Mouse (Mus musculus): ENCODE results near the gene Galnt2.

The Galnt2 gene

DNA sequence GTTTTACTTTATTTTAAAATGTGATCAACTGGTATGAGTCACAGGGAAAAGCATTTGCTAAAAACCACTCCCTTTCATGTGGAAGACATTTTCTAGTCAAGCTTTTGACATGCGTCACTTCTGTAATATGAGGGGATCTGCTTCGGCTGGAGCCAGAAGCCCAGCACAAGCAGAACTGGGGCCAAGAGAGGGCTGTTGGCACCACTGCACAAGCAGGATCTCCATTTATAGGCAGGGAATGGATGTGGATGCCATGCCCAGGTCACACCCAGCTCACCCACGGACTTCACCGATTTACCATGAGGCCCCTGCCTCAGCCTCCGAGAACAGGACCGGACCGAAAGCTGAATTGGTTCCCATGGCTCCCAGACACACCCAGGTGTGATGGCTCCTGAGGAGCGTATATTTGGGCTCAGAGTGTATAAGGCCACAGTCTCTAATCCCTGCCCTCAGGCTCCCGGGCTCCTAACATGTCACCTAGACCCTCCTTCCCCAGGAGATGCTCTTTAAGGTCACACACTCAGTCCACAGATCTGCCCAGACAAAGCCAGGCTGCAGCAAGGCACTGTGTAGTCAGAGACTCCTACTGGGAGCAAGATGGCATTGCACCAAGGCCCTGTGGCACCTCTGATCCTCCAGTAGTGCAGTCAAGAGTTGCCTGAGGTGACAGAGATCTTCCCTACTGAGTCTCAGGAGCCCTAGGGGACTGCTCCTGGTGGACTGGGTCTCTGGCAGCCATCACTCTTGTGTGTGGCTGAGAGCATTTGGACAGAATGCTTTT, 59.9 kb downstream of the Galnt2 start:
- DNase-seq (ENCODE audit: low read depth, low spot score): no peak

DNA sequence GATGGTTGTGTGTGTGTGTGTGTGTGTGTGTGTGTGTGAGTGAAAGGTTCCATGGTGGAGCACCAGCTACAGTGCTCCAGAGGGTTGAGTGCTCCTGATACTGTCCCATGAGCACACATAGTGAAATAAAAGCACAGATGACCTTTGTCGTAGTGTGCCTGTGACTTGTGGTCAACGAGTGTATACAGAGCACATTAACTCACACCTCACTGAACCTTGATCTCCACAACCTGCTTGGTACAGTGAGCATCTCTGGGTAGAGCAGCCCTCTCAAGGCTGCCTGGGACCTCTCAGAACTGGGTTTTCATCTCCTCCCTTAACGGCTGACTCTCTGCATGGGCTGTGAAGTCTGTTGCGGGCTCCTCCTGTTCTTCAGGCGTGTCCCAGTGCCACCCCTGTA, 60.5 kb downstream of the Galnt2 start:
- DNase-seq (ENCODE audit: low read depth, low spot score): no peak

DNA sequence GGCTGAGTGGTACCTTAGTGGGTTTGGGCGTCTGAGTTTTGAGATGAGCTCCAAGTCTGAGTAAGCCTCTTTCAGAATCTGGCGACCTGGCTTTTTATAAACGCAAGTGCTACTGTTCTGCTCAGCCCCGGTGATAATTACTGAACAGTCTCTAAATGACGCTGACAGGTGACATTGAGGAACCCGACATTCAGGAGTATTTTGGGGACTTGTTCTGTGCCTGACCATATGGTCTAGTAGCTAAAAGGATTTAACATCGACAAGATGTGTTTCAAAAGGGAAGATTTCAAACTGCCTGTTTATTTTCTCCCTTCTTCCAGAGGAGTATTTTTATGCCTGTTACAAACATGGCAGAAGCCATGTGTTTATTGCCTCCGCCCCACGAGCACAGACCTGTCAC, 61.8 kb downstream of the Galnt2 start:
- DNase-seq (ENCODE audit: low read depth, low spot score): no peak

DNA sequence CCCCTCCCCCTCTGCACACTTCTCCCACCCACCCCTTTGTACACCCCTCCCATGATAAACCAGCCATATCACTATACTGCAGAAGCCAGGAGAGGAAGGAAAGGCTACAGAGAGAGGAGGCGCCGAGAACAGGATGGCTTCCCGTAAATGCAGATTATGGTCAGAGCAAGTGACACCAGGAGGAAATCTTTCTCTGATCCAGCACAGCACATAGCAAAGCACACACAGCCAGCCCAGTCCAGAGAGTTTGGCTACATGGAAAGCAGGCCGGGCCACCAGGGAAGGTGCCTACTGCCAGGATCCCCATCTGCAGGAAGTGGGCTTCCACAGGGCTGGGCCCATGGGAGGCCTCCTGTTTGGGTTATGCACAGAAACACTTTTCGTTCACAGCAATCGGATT, 63.2 kb downstream of the Galnt2 start:
- DNase-seq (ENCODE audit: low read depth, low spot score): no peak

DNA sequence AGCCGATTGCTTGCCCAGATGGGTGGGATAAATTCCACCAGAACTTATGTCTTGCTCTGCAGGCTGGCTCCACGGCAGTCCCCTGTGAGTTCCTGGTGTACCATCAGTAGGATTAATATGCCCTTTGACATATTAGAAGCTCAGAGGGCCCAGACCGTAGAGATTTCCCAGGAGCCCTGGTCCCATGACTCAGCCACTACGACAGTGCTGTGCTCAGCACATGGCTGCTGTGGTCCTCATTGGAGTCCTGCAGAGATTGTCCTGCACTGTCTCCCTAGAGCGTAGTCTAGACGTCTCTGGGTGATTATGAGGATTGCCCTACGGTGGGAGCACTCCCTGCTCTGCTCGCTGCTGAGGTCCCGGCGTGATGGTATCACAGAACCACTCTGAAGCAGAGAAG, 63.7 kb downstream of the Galnt2 start:
- DNase-seq (ENCODE audit: low read depth, low spot score): no peak

DNA sequence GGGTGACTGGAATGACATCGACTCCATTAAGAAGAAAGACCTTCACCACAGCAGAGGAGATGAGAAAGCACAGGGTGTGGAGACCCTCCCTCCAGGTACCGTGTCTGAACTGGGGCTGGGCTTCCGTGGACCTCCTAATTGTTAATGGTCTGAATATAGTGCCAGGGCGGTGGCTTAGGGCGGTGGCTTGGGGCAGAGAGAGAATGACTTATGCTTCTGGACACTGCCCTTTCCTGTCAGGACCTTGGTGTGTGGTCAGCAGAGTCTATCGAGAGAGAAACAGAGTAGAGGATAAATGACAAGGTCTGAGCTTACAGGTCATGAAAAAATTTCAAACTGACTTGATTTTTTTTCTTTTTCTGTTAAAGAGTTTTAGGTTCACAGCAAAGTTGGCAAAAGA, 64.2 kb downstream of the Galnt2 start:
- DNase-seq (ENCODE audit: low read depth, low spot score): no peak

DNA sequence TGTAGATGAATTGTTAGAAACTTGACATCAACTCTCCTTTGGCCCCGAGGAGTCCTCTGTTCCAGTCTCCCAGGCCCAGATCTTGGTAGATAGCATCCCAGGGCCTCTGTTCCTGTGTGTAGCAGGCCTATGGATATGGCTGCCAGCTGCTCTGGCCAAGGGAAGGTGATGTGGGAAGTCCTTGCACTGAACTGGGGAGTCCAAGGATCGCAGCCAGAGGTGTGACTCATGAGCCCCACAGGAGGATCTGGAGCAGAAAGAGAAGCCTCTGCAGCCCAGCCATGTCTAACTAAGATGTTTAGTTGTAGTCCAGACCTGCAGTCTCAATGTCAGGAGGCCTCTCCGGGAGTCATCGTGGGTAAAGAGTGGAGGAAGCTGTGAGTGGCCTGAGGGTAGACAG, 70.3 kb downstream of the Galnt2 start:
- DNase-seq (ENCODE audit: low read depth, low spot score): no peak

DNA sequence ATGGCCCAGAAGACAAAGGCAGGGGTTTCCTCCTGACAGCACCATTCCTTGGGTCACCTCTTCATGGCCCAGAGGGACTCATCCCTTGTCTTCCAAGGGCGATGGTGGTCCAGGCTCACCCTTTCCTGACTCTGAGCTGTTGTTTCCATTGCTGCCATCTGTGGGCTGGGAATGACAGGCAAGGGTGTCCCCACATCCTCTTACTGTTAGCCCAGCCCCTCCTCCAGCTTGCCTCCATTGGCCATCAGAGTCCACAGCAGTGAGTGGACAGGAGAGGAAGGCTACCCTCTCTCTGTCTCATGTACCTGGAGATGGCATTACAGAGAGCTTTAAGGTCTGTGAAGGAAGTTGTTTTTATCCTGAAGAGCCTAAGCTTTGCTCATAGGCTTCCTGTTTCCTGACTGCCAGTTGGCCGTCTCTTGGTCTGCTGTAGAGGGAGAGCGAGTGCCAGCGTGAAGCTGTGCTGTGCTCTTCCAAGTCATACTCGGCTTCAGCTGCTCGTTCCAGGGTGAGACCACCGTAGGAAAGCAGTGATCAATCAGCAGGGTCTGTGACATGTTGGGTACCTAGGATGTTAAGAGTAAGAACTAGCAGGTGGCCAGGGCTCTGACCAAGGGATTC, 70.9 kb downstream of the Galnt2 start:
- no peak for DNase-seq (ENCODE audit: low read depth, low spot score)

DNA sequence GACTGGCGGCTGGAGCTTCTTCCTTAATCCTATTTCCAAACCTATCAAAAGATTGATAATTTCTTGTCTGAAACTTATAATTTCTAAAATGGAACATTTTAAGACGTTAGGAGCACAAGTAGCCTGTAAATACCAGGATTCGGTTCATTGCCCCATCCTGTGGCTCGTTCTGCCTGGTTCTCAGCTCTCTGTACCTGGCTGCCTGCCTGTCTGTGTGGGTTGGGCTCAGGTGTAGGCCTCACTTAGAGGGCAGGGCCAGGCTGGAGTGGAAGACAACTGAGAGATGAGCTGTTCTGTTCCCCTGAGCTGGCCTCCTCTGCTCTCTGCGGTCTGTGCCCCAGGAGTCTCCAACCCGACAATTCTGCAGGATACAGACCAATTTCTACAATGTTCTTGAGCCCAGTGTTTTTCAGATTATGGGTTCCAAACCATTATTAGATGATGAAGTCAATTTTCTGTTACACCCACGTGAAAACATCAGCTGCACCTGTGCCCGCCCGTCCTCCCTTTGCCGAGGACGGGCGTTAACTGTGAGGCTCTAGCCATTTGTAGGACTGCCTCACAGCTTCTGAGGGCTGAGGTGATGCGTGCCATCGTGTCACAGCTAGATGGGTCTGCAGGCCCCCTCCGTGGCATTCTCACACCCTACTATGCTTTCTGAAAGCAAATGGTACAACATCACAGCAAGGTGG, 72.2 kb downstream of the Galnt2 start:
- DNase-seq (ENCODE audit: low read depth, low spot score): no peak

DNA sequence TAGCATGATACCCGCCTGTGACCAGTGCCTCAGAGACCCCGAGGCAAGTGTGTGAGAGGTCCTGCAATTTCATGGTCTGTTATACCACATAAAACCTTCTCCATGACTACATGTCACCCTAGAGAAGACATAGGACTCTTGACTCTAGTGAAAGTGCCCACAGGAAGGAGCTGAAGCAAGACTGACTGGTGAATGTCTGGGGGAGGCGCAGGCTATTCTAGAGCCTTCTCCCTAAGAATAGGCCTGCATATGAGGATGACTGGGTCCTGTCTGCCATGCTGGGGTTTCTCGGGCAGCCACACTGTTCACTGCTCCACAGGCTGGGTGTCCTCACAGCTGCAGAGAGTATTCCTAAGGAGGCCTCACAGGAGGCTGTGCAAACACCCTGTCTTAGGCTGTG, 73.0 kb downstream of the Galnt2 start:
- no peak for DNase-seq (ENCODE audit: low read depth, low spot score)

DNA sequence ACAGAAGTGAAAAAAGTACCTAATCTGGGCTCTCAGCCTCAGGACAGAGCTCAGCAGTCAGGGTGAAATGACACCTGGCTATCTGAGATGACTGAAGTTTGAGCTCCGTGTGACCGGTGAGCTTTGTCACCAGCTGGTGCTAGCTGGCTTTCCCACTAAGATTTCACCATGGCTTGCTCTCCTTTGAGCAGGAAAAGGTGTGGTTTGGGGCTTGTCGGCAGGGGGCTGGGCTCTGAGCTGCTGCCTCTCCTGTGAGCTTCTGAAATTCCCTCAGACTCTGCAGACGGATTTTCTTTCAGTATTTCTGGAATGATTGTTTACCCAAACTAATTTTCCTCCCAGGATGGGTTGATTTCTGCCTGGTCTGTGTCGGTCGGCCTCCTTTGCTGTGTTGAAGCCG, 75.4 kb downstream of the Galnt2 start:
- no peak for DNase-seq (ENCODE audit: low read depth, low spot score)

DNA sequence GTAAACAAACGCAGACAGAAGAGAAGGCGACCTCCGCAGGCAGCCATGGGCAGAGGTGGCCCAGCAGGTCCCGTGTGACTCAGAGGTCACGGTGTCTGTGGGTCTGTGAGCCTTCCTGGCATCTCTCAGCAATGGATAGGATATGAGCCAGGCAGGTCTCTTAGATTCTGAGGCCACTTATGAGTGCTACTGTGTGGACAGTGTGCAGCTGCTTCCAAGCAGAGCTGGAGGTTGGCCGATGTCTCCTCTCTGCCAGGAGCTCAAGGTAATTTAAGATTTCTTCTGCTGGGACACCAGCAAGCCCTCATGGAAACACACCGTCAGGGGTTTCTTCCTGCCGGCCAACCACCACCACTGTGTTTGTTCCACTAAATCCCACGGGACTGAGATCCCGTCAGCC, 76.5 kb downstream of the Galnt2 start:
- DNase-seq (ENCODE audit: low read depth, low spot score): no peak

DNA sequence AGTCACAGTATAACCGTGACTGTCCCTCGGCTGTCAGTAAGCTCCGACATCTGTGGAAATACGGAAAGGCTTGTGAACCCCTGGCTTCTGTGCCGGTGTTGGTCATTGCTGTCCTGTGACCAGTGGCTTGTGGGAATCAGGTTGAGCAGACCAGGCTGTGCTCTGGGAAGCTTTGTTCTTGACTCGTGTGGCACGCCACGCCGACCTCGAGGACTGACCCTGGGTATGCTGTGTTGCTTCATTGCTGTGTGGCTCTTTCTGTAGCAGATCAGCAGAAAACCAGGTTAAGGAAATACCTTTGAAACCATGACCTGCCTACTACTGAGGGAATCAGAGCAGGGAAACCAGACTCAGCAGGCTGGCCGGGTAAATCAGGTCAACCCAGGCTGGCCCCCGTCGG, 79.3 kb downstream of the Galnt2 start:
- DNase-seq (ENCODE audit: low read depth, low spot score): no peak

DNA sequence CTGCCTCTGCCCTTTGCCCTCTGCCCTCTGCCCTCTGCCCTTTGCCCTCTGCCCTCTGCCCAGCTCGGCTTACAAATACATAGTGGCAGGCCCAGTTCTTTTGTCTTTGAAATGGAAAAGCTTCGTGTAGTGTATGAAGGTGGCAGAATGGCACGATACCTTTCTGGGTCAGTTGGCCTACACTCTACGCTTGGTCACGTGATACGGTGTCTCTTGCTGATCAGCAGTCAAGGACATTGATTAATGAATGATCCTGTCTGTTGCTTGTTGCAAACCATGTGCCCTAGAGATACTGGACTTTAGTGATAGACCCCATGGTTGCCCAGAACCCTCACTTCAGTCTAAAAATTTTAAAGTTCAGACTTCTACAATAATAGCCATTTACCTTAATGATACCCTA, 79.9 kb downstream of the Galnt2 start:
- DNase-seq (ENCODE audit: low read depth, low spot score): no peak

DNA sequence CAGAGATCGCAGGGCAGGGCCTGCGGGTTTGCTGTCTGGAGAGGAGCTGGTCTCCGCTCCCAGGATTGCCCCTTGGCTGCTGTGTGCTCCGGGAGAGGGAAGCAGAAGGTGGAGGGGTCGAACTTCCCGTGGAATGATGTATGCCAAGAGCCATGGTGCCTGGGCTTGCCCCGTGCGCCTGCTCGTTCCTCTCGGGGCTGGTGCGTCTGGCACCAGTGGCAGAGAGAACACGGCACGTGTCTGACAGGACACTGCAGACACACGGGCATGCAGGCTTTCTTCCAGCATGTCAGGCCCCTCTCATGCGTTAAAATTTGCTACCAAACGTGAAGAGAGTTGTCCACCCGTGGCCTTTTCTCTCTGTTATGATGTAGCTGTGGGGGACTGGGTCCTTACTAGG, 80.5 kb downstream of the Galnt2 start:
- no peak for DNase-seq (ENCODE audit: low read depth, low spot score)

DNA sequence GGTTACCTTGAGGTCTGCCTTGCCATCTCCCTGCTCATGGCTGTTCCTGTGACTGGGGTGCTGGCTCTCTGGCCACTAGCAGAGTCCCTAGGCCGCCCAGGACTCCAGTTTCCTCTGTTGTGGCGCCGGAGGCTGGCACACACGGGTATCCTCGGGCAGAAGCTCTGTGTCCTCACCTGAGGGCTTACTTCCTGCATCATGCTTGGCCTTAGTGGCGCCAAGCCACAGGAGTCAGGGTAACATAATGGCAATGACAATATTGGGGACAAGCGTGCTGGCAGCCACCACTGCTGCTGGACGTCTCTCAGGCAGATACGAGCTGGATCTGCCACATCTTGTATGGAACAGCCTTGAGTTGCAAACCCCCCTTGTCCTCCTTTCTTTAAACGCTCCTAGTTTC, 81.0 kb downstream of the Galnt2 start:
- no peak for DNase-seq (ENCODE audit: low read depth, low spot score)

DNA sequence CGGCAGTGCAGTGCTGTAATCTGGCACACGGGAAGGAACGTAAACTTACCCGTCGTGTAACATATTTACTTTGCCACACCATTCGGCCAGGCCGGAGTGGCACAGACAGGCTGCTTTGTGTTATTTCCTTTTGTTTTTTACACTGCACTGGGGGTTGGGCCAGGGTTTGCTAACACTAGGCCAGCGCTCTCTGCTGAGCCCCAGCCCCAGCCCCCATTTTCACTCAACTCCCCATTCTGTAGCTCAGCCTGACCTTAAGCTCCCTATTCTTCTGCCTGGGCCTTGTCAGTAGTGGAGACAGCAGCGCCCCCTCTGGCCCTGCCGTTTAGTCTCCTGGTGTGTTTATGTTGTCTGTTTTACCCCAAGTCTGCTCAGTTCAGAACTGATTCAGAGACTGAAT, 83.6 kb downstream of the Galnt2 start:
- DNase-seq (ENCODE audit: low read depth, low spot score): no peak

DNA sequence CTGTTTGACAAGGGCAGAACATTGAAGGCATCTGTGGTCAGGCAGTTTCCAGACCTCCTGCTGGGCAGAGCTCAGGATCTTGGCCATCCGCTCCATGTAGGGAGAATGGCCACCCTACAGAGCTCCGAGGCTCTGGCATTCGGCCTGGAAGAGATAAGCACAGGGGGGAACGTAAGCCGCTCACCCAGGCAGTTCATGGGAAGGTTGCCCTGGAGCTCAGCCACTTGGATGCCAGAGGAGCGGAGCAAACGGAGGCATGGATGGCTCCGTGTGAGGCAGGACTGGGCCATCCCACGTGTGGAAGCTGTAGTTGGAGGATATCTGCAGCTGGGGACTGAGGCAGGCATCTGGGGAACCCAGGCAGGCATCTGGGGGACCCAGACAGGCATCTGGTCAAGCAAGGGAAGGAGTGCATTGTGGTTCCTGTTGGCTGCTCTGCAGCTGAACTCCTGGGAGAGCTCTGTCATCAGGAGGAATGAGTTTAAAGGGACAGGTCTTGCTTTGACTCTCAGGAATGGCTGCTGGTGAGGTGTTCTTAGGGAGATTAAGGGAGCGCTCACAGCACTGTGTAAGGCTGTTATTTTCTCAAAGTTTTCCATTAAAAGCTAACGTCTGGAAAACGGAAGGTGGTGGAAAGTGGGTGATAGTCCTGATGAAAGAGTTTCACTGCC, 85.4 kb downstream of the Galnt2 start:
- no peak for DNase-seq (ENCODE audit: low read depth, low spot score)

DNA sequence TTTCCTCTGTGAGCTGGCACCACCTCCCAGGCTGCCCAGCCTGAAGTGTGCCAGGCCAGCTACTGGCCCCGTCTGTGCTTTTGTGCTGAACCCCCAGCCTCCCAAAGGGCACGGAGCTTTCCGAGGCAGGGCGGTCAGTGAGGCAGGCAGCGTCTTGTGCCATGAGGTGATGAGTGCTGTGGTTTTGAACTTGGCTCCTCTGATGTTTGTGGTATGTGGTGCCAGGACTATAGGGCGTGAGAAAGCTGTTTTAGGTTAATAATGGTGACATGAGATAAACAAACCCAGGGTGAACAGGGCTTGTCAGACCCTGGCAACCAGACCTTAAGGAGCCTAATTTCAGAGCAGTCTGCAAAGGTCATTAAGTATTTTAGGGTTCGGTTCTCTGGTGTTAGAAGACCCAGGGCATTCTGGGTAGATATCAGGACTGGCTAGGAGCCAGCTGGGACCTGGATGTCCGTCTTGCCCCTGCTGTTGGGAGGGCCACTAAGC, 86.0 kb downstream of the Galnt2 start:
- DNase-seq (ENCODE audit: low read depth, low spot score): no peak

DNA sequence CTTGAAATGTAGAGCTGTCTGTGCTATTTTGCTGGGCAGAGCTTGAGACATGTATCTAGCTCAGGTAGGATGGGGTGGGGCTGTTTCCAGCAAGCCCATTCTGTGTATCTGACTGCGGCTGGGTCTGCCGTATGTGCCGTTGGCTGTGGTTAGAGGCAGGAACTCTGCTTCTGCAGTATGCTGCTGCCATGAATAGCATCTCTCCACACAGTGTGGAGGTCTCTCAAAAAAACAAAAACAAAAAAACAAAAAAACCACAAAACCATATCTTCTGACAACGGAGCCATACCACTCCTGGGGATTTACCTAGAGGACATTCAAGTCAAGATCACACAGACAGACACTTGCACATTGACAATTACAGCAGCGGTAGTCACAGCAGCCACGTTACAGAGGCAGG, 86.6 kb downstream of the Galnt2 start:
- DNase-seq (ENCODE audit: low read depth, low spot score): no peak

DNA sequence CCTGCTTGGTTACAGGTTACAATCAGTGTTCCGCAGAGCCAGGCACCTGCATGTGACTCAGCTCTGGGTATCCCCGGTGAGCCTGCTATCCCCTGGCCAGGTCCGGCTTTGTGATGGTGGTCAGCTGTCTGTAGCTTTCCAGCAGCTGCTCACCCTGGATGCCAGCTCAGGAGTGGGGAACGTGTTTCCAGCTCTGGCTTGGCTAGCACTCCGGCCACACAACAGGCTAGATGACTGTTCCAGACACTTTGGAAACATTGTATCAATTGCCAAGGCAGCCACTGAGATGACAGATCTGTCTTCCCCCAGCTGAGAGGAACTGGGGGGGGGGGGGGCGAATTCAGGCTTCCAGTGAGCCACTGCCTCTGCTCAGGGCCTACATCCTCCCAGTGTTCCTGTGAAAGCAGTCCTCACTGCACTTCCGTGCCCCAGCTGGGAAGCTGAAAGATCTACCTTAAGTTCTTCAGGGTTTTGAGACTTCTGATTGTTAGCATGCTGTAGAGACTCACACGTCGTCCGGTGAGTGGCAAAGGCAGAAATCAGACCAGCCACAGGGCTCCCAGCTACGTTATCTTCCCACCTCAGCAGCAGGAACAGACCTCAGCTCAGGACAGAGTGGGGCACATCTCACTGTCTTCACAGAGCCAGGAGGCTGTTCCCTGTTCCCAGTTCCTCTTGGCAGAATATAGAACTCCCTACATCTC, 87.6 kb downstream of the Galnt2 start:
- DNase-seq (ENCODE audit: low read depth, low spot score): no peak

DNA sequence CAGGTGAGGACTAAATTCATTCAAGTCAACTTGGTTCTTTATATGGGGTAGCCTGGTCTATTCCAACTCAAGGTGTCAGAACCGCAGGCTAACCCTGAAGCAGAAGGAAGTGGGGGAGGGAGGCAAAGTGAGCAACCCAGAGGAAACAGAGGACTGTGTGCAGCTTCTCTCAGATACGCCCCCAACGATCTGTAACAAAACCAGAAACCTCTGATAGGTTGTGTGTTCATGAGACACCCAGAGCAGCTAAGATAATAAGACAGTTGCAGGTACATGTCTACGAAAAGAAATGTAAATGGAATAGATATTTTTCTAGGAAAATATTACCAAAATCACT, 88.1 kb downstream of the Galnt2 start:
- no peak for DNase-seq (ENCODE audit: low read depth, low spot score)

Measured in brain, embryonic 18.5 days (tissue).